Mouse (Mus musculus): ENCODE data around the gene Atf7.

The Atf7 gene

DNA sequence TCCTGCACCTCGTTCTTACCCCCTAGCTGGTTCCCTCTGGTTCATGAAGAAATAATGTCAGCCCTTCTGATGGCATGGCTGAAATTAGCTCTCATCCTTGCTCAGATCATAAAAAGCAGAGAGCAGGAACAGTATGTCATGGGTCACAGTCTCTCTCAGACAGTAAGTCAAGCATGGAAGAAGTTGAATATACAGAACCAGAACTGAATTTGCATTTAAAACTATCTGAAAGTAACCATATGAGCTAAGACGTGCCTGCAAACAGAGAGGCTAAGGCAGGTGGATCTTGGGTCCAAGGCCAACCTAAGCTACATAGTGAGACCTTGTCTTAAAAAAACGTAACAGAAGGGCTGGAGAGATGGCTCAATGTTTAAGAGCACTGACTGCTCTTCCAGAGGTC is 112.3 kb downstream of the Atf7 start:
- DNase-seq = no peak

DNA sequence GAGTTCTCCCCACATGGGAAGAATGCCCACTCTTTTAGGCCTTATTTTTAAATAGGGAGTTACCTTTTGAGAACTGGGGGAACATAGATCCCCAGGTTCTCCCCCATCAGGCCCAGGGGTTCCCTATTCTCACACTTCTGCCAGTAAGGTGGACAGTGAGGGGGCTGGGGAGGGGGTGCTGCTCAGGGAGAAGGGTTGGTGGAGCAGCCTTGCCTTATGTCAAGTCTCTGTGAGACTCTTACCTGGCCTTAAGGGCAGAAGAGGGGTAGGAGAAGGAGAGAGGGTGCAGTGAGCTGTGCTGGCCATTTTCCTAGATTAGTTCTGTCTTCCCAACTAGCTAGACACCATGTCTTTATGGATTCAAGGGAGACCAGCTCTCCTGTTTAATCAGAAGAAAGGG is 112.8 kb downstream of the Atf7 start:
- DNase-seq = no peak

DNA sequence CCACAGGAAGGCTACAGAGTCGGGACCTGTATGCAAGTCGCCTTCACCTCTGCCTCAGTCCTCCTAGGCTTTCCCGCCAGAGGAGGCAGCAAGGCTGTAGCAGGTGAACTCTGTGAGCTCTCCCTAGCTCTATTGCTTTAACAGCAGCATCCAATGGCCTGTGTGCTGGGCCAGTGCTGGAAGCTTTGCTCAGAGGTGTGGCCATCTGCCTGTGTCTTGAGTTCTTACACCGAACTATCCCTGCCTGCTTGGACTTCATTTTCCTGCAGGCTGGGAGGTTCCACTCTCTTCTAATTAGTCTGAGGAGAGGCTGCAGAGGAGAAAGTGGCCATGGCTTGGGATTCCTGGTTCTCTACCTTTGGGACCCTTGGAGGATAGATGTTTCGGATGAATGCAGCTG is 113.3 kb downstream of the Atf7 start:
- no peak for DNase-seq

DNA sequence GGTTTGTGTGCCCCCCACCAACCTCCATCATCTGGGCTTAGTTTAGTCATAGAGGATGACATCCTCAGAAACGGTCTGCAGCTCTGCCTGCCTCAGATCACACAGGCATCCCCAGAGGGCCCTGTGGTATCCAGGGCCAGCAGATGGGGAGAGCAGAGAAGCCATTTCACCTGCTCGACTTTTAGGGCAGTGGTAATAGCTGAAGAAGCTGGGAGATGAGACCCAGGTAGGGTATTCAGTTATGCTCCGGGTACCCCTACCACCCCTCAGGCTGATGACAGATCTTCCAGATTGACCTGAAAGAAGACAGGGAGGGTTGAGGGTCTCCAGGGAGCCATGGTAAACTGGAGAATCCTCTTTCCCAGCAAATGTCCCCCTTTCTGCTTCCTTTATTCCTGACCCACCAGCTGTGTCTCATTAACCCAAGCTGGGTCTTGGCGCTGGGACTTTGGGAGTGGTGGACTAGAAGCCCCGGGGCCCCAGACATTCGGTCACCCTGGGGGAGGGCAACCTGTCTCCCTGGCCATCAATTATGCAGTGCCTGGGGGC is 113.9 kb downstream of the Atf7 start:
- no peak for DNase-seq

DNA sequence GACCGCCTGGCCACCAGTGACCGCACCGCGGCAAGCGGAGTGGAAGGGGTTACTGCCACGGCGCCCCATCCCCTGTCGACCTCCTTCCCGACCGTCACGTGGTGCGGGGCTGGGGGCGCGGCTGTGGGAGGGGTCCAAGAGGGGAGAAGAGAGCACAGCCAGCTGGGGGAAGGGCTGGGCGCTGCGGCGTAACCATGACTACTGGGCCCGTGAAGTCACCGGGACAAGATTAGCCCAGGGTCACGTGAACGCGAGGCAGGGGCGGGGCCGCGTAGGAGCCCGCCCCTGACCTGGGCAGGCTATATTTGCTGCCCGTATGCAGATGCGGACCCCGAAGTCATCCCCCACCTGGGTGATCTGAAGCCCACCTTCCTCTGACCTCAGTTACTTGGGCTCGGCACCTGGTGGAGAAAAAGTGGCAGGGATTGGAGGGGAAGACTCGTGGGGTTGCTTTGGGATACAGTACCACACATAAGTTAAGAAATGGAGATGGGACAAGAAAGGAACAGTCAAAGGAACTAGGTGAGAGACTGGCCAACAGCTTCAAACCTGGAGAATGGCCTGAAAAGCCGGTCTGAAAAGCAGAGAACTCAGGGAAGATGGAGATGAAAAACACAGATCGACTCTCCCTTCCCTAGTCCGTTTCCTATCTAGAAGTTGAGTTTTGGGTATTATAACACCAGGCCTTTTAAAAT is 114.5 kb downstream of the Atf7 start:
- peak; percentile 76 to 83 for DNase-seq

DNA sequence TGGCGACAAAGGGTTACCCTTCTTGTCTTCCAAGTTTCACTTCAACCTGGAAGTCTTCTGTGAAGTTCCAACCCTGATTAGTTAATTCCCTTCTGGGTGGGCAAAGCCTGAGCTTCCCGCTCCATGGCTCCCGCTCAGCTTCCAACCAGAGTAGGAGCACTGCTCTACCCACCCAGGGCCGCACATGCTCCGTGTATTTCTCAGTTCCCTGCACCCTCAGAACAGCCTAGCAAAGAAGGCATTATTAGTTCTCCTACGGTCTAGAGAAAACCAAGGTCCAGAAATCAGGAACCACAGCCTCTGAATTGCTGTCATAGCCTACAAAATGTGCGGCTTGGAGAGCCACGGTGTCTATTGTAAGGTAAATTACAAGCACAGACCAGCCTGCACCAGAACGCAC is 115.2 kb downstream of the Atf7 start:
- DNase-seq = no peak

DNA sequence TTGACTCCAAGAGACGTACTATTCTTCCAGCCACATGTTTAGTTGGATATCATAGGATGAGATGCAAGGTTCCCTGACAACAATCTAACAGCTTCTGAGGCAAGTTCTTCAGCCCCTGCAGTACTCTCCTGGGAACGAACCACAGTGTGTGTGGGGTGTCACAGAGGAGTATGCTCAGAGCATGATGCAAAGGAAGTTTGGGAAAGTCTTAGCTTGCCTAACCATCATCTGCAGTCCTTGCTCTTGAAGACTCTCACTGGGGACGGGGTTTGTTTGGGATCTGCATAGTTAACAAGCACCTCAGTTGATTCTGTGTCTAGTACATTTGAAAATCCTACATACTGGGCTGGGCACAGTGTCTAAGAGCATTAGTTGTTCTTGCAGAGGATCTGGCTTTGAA is 116.9 kb downstream of the Atf7 start:
- no peak for DNase-seq

DNA sequence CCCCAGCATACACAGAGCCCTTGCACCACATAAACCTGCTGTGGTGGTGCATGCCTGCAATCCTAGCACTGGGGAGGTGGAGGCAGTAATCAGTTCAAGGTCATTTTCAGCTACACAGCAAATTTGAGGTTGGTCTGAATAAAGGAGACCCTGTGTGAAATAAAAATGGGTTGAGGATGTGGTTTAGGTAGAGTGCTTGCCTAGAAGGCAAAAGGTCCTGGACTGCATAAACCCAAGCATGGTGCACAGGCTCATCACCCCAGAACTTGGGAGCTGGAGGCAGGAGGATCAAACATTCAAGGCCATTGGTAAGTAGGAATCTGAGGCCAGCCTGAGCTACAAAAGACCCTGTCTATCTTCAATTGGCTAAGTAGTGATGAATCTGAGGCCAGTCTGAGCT is 117.7 kb downstream of the Atf7 start:
- no peak for DNase-seq

DNA sequence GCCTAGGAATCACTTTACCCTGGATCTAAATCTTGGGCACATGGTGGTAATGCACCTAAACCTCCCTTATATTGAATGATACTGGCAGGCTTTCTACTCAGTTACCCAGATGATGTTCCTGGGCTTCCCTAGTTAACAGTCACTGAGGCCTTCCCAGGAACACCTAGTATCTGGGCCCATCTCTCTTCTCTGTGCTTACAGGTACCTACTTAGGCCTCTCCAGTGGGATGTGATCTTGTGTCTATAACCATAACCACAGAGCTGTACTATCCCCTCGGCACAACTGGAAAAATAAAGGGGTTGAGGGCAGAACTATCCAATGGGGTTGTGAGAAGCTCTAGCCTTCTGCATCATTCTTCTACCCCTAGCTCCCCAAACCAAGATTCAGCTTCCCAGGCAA is 118.4 kb downstream of the Atf7 start:
- DNase-seq = no peak

DNA sequence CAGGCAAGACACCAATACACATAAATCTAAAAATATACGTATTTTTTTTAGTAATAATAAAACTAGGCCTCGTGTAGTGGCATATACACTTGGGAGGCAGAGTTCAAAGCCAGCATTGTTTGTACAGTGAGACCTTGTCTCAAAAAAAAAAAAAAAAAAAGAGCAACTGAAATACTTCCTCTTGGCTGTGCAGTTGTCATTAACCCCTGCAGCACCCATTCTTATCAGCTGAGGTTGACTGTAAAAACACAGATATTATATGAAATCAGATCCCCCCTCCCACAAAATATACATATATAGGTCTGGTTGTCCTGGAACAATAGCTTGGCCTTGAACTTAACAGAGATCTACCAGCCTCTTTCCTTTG is 118.8 kb downstream of the Atf7 start:
- DNase-seq = no peak

DNA sequence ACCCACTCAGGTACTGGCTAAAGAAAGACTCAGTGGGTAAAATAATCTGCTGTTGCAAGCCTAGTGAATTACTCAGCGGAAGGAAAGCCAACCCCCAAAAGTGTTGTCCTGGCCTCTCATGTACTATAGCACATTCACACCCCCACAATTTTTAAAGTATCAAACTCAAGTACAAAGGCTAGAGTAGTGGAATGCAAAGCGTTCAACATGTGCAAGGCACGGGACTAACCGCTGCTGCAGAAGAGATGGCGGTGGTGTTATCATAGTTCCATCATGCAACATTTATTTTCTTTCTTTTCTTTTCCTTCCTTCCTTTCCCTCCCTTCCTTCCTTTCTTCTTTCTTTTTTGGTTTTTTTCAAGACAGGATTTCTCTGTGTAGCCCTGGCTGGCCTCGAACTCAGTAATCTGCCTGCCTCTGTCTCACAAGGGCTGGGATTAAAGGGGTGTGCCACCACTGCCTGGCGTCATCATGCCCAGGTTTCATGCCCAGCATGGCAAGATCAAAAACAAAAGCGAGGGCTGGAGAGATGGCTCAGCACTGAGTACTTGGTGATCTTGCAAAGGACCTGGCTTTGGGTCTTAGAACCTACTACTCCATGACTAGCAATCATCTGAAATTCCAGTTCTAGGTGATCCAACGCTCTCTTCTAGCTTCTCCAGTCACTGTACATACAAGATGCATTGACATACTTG is 119.3 kb downstream of the Atf7 start:
- DNase-seq = no peak

DNA sequence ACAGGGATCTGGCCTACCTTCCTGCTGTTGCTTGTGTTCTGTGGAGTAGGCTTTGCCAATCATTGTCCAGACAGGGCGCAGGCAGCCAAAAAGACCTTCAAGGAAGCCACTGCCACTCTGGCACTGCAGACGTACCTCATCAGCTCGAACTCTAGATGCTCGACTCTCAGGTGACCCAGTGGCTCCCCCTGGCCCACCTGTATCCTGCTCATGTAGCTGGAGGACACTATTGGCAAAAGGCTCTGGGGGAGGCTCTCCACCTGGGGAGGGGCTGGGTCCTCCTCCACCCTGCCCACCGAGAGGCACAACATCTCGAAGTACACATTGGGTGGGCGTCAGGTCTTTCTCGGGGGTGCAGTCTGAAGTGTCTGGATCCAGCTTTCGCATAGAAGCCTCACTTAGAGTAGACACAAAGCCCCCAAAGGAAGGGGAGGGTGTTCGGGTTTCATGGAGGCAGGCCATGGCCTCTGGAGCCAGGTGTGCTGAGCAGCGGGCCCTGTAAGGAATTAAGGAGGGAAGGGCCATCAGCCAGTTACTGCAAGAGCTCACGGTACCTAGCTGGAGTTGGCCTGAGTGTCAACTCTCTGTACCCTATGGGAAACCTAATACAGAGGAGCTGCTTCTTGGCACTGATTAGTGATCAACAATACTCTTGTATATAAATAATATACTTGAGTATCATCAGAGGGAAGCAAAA is 120.0 kb downstream of the Atf7 start:
- peak in 1 of 2 experiments; percentile 14 for DNase-seq

DNA sequence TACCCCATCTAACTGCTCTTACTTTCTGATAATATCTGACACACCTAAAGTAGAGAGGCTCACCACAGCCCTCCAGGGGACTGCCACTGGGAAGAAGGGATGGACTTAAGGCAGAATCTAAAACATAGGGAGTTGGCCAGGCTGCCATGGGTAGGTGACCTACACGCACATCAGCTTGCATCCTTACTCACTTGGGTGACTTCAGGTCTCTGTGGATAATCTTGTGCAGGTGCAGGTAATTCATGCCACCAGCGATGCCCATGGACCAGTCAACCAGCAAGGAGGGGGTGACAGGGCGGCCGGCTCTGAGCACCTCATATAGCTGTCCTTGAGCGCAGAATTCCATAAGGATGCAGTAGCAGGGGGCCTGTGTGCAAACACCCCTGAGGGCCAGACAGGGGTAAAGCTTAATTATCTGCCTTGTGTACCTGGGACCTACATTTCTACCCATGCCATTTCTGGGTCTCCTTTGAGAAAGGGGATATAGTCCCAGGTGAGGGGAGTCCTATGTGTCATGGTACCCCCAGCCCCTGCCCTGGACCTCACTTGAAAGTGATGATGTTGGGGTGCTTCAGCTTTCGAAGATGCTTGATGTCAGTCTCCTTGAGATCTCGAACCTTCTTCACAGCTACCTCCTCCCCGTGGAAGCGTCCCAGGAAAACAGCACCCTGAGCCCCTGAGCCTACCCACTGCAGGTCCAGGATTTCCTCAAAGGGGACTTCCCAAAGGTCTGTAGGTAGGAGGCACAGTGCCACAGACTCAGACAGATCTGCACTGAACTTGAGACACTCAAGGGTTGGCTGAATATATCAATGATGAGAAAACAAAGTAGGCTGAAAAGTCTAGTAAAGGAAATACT is 121.1 kb downstream of the Atf7 start:
- DNase-seq = no peak

DNA sequence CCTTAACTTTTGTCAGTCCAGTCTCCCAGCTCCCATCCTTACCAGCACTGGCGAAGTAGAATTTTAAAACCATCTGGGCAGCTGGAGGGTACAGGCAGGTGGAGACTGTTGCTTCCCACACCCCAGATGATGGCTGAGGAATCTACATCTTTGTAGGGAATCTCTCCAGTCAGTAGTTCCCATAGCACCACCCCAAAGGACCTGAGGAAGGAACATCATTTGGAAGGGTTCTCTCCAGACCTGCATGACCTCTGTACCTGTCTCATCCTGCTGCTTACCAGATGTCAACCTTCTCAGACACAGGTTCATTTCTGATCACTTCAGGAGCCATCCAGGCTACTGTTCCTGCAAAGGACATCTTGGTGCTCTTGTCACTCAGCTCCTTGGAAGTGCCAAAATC is 121.8 kb downstream of the Atf7 start, which contains the start of gene Gm10337:
TSS of gene Gm10337 (plus strand) at position 276 of the 400 bp plus-strand sequence.
- no peak for DNase-seq

DNA sequence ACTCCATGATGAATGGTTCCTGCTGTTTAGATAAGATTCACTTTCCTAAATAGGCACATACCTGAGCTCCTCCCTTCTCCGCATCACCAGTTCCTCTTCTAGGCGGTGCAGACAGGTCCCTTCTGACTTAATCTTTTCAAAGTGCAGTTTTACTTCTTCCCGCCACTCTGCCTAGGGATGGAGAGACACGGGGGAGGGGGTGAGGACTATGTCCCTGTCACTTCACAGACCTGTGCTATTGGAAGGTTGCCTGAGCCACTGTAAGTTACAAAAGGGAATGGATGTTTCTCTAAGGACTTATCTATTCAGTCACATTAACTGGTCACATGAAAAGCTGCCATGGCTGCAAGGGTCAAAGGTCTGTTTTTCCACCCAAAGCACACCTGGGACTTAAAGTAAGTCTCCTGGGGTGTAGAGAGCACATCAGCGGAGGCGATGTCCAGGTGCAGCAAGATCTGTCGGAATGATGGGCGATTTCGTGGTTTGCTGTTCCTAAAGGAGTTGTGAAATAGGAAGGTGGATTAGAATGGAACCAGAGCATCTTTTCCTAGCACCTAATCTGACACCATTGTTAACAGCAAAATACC is 122.9 kb downstream of the Atf7 start:
- DNase-seq = no peak

DNA sequence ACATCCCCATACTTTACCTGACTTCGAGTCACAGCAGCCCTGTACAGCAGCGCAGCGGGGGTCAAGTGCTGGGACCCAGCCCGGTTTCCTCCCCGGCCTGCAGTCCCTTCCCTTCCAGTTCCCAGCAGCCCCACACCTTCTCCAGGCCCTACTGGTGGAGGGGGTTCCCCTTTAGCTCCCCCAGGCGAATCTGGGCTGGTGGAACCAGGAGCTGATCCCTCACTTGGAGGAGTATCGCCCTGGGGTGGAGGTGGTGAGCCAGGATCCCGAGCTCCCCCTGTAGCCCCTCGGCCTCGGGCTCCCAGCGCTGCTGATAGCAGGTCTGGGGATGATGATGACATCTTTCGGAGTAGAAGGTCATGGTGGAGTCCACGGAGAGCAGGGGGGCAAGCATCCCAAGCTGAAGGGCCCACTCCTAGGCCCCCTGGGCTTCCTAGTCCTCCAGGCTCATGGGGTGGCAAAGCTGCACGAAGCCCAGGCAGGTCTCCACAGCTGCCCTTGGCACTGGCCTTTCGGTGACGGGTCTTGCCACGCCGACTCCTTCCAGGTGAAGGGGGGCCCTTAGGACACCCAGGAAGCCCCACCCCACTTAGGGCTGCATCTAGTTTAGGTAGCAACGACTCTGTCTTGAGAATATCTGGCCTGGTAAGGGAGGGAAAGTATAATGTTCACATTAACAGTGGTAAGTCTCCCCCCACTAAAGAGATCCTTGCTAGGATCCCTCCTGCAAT is 124.0 kb downstream of the Atf7 start:
- DNase-seq = no peak

DNA sequence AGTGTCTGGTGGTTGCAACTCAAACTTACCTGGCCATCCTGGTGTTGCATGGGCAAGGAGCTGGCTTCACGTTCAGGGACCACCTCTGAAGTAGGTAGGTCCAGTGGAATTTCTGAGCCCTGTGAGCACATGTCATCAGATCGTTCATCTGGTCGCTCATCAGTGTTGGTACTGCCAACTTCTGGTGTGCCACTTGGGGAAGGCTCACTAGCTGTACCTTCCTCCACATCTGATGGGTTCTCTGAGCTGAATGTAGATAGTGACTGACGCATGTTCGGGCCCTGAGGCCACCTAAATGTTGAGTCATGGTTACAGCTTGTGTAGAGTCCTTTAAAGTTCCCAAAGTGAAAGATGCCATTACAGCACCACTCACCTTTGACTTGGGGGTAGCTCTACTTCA is 124.8 kb downstream of the Atf7 start:
- no peak for DNase-seq

DNA sequence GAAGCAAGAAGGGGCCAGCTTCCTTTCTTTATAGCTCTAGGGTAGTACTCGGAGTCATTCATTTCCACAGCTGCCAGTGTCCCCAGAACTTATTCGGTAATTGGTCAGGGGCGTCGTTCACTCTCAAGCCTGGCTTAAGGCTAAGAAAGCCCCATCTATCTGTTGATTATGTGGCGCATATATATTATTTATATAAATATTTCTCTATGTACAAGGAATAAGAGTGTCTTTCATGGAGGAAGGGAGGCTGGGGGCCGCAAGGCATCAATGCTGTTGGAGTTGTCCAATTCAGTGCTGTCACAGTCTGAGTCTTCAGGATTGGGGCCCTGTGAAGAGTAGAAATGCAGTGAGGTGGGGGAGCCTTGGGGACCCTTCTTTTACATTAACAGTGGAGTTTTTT is 125.4 kb downstream of the Atf7 start:
- DNase-seq = no peak

DNA sequence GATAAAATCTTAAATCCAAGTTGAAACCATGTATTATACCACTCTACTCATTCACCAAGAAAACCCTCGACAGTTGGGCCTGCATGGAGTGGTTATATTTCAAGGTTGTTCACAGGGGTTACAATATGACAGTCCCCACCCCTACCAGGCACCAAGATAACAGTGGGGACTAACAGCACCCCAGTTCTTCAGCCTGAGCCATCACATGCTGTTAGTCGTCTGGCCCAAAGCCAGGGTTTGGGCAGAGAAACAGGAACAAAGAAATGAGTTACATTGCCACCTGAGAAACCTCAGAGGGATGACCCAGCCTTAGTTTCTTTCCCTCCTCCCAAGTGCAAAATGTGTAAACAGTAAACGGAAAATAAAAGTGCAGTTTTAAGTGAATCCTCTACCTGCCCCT is 125.9 kb downstream of the Atf7 start:
- DNase-seq = peak in 1 of 2 experiments; percentile 31

DNA sequence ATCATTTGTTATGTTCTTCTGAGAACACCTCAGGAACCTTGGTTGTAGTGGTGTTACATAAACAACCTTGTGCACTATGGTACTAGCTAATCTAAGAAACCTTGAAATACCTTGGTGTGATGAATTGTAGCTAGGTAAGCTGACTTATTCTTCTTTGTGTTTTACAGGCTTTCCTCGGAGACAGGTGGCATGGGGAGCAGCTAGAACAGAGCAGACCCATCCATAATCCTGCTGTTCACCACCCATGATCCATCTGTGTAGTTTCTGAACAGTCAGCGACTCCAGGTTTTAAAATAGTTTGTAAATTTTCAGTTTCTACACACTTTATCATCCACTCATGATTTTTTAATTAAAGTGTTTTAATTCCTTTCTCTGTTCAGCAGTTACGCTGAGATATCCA is 126.9 kb downstream of the Atf7 start:
- DNase-seq = no peak

DNA sequence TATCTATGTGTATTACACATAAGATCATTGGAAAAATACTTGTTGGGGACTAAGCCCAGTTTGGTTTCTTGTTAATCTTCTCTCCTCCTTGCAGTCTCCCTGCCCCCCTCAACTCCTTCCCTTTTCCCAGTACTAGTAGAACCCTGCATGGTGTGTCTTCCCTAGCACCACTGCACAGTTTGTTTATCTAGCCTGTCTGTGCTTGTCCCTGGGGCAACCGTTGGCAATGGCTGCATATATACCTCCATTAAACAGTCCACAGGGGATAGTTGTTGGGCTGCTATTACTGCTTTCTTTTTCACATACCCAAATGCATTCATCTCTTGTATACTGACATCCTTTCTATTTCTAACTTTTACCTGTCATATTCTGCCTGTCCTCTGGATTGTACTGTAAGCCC is 137.6 kb downstream of the Atf7 start:
- no peak for DNase-seq

DNA sequence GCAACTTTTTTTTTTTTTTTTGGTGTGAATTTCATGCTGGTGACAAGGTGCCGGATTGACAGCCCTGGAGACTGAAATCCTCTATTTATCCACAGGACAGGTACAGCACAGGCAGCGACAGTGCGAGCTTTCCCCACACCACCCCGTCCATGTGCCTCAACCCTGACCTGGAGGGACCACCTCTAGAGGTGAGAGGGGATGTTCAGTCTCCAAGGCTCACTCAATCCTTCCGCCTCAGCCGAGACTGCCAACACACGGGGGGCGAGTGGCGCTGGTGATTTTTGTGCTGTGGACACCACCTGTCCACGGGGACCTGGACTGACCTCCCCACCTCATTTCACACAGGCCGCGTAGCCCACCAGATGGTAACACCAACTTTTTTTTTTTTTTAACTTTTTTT is 139.4 kb downstream of the Atf7 start:
- no peak for DNase-seq
